Mouse (Mus musculus) liver, embryonic 14.5 days (tissue): ENCODE measurements around the gene Rars2.

Experiments used
- CTCF ChIP-seq: IDR thresholded peaks from 2 replicates; pipeline ENCODE4 v1.5.1; 2016; ENCODE audit warnings: antibody characterized with exemption, low read depth, control low read depth
- EP300 ChIP-seq: IDR thresholded peaks from 2 replicates; pipeline ENCODE4 v1.6.1; 2016; ENCODE audit warnings: antibody characterized with exemption, low read depth

DNA sequence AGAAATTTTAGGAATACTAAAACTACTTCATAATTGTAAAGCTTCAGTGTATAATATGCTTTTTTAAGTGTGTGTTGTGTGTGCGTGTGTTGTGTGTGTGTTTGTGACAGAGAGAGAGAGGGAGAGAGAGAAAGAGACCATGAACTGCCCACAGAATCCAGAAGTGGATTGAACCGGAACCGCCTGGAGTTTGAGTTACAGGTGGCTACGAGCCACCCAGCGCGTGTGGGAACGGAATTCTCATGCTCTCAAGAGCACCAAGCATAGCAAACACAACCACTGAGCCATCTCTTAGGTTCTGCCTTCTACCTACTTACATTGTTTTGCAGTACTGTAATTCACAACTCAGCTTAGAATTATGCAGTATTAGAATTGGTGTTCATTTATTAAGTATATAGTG lies 19.4 kb downstream of the Rars2 start:
- no peak for TF ChIP-seq EP300
- TF ChIP-seq CTCF: no peak
